Mouse (Mus musculus) heart, postnatal 14 days (tissue): ENCODE measurements around the gene Atrn. TPM values are rescaled to one million over a fixed set of nuclear protein-coding genes. Genes with fewer than 3 reads are reported as not detected.

ENCODE experiments used
- DNase-seq, 2 experiments: peaks; one replicate each; pipeline ENCODE4 v3.0.0; 2021 to 2022
- intact Hi-C: fragments of 180-260 bp; cut with DNase I; formaldehyde crosslinking; loops from one replicate; pipeline ENCODE4 v1.15.1; 2025
- long read RNA-seq, 2 experiments: library from polyadenylated mRNA; stranded (forward); transcript quantifications; one replicate each; pipeline ENCODE4 v2.0.0; 2021
- total RNA-seq, 2 experiments: library from RNA; stranded (reverse); gene quantifications; 2 replicates each; pipeline ENCODE4 v1.2.3; 2021

Atrn gene
- total RNA-seq, result 10 to 100 TPM; 28.8 to 29.6 TPM
- long read RNA-seq, experiment 1, partial matches to known transcripts, result 12 of 14 reads
- long read RNA-seq, experiment 1, other reads (novel, unspliced or antisense), result 2 of 14 reads
- long read RNA-seq, experiment 2, full-length matches to known transcripts, result 2 of 13 reads
- long read RNA-seq, experiment 2, partial matches to known transcripts, result 2 of 13 reads
- long read RNA-seq, experiment 2, other reads (novel, unspliced or antisense), result 9 of 13 reads

DNA sequence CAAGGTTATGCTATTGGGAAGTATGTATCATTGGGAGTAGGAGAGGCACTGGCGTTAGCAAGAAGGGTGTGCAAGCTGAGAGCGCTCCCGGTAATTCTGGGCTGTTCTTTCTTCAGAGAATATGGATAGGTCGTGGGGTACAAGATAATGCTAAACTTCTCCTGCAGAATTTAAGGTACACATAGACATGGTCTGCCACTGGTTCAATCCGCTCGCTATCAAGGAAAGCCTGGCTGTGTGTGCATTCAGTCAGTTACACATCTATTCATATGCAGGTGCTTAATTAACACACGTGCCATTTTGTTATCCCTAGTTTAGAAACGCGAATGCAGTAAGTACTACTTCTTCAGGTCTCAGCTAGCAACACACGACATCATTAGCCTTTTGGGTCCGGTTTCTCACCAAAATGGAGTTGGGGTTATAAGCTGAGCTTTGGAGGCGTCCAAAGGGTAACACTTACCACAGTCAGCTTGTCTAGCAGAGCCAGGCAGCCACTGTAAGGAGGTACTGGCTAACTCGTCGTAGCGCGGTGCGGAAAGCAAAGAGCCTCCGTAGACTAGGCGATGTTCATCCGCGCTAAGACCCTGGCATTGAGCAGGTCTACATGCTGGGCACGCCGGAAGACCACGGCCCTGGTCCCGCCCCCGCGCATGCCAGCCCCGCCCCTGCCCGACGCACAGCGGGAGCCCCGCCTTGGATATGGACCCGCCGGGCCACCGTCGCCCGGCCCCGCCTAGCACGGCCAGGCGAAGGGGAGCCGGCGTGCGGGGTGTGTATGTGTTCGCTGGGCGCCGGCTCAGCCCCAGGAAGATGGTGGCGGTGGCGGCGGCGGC is at the start of gene Atrn, which contains the start of gene 4930402H24Rik:
Gene Atrn (plus strand): TSS at position 745 of the 833 bp plus-strand sequence.
Gene 4930402H24Rik (minus strand): TSS at position 656 of the 833 bp plus-strand sequence.
- intact Hi-C loops, result loop anchor here (2.0 to 5.0 kb wide), 3 partner anchors 41 to 89 kb away; no protein-coding TSS in a partner anchor
- DNase-seq, result peak; percentile 94 to 95

- intact Hi-C loops, result no loop called here
- no peak for DNase-seq
These were observed 44.2 kb upstream of the Atrn start for GRCm38 (mm10) chr2:130862091-130862490.

GRCm38 (mm10) chr2:130870916-130871315 is 35.4 kb upstream of the Atrn start:
- DNase-seq, result no peak
- intact Hi-C loops, result no loop called here

DNA sequence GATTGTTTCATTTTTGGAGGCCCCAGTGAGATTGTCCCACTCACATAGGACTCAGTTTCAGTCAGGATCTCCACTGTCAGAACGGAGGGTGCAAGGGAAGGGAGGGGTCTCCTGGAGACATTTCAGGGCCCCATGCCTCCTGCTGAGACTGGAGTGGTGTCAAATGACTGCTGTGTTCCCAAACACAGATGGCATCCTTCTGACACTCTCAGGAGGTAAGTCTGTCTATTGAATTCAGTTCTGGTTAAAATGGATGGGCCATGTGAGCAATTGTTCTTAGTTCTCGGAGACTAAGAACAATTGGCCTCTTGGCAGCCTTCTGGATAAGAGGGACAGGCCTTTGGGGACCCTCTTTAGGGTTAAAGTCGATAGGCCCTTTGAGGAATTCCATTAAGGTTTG is 28.9 kb upstream of the Atrn start:
- DNase-seq, result no peak
- intact Hi-C loops, result no loop called here

DNA sequence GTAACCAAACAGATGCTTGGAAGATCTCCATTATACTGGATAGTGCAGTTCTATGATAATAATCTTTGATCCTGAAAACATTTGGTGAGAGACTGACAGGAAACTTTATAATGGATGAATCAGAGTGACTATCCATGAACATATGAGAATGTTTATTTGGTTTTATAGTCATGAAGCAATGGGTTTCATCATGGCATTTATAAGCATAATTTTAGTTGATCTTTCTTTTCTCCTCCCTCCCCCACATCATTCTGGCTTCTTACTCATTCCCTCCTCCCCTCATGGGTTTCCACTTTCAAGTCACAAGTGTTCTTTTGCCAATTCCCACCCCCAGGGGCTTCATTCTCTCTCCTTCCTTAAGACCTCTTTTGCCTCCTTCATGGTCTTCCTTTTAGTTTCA is 19.3 kb upstream of the Atrn start:
- intact Hi-C loops, result no loop called here
- no peak for DNase-seq

DNA sequence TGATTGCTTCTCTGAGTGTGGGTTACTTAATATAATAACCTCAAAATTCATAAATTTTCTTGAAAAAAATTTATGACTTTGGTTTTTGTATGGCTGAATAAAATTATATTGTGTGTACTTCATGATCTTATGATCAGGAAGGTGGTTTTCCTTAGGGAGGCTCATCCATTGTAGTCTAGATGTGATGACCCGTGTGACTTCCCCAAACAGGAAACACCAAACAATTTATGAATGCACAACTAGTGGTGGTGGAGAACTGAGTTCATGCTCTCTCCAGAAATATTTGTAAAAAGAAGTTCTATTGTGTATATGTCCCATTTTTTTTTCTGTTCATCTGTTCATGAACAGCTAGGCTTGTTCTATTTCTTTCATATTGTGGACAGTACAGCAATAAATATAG is 18.8 kb upstream of the Atrn start:
- intact Hi-C loops, result no loop called here
- DNase-seq, result no peak

DNA sequence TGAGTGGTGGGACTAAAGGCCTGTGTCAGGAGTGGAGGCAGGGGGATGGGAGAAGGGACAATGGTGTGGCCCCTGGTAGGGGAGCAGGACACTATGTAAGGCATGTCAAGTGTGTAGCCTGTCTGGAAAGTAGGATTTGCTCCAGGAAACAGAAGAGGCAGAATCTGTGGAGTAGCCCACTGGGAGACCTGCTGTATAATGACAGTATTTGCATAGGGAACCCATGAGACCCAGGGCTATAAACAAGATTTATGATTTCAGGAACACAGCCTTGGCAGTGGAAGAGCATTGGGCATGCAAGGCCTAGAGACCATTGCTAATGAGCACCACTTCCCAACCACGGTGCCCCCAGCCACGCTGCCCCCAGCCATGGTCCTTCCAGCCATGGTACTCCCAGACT is 9.4 kb upstream of the Atrn start:
- intact Hi-C loops, result no loop called here
- no peak for DNase-seq

- no peak for DNase-seq
- intact Hi-C loops, result no loop called here
These were observed 8.4 kb upstream of the Atrn start for GRCm38 (mm10) chr2:130897856-130898255.

GRCm38 (mm10) chr2:130898783-130899182 is 7.5 kb upstream of the Atrn start:
- no peak for DNase-seq
- intact Hi-C loops, result no loop called here

DNA sequence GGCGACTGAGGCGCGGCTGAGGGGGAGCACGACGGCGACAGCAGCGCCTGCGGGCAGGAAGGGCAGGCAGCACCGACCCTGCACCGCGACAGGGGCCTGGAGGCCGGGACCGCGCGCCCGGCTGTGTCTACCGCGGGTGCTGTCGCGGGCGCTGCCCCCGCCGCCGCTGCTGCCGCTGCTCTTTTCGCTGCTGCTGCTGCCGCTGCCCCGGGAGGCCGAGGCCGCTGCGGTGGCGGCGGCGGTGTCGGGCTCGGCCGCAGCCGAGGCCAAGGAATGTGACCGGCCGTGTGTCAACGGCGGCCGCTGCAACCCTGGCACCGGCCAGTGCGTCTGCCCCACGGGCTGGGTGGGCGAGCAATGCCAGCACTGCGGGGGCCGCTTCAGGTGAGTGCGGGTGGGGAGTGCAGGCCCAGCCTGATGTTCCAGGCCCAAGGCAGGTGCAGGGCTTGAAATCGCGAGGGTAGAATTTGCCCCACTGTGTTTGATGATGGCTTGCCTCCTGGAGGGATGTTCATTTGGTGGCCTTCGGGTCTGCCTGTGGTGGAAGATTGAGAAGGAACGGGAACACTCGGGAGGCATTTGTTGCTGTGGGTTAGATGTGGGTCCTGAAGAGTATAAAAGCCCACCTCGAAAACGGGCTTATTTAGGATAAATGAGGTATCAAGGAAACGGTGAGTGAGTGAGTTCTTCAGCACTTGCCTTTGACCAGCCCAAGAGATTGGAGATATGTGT is 455 bp downstream of the Atrn start:
- intact Hi-C loops, result loop anchor here (2.0 to 5.0 kb wide), 3 partner anchors 41 to 89 kb away; no protein-coding TSS in a partner anchor
- DNase-seq, result no peak

GRCm38 (mm10) chr2:130911691-130912090 is 5.4 kb downstream of the Atrn start:
- intact Hi-C loops, result no loop called here

DNA sequence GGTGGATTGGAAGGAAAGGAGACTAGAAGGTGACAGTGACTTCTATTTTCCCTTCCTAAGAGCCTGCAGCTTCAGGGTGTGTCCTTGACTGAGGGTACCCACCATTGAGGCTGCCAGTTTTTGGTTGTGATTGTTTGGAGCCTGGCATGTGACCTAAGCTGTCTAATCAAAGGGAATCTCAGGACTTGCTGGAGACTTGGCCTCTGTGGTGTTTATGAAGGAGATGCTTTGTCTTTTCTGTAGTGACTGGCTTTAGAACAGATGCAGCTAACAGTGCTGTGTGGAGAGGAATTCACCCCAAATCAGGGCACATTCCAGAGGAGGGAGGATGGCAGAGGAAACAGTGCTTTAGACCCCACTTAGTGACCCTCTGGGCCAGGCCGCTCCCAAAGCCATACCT is 8.6 kb downstream of the Atrn start:
- no peak for DNase-seq
- intact Hi-C loops, result no loop called here

More at GRCm38 (mm10) chr2:130911691-130912090, 5.4 kb downstream of the Atrn start:
- no peak for DNase-seq

GRCm38 (mm10) chr2:130916521-130917147 is 10.3 kb downstream of the Atrn start:
- intact Hi-C loops, result no loop called here

DNA sequence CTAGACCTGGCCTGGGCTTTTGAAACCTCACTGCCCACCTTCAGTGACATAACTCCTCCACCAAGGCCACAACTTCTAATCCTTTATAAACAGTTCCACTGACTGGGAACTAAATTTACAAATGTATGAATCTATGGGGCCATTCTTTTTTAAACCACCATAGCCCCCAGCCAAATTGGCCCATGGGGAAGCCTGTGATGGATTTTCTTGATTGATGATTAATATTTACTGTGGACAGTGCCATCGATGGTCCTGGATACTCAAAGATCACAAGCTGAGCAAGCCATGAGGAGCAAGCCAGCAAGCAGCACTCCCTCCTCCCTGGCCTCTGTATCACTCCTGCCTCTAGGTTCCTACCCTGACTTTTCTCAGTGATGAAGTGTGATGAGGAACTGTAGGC is 11.4 kb downstream of the Atrn start:
- intact Hi-C loops, result no loop called here
- no peak for DNase-seq

More at GRCm38 (mm10) chr2:130916521-130917147, 10.3 kb downstream of the Atrn start:
- DNase-seq, result no peak

DNA sequence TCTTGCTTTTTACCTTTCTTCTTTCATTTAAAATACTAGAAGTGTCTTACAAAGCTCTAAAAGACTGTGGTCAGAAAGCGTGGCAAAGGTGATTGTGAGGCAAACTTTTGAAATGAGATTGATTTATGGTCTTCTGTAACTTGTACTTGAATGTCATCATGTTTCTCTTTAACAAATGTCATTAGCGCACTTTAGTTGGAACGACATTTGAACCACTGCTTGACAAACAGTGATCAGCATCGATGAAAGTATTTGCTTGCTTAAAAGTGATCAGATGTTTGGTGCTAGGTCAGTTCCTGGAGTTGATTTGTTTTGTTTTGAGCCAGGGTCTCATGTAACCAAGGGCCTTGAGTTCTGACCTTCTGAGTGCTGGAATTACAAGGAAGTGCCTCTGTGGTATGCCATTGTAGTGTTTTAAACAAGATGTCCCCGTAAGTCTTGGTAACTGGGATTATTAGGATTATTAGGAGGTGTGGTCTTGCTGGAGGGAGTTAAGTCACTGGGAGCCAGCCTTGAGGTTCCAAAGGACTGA is 12.8 kb downstream of the Atrn start:
- intact Hi-C loops, result no loop called here

GRCm38 (mm10) chr2:130924950-130925349 is 18.7 kb downstream of the Atrn start:
- intact Hi-C loops, result no loop called here
- no peak for DNase-seq

More for the DNA sequence above, 12.8 kb downstream of the Atrn start:
- DNase-seq, result no peak

GRCm38 (mm10) chr2:130928031-130928430 is 21.7 kb downstream of the Atrn start:
- intact Hi-C loops, result no loop called here
- DNase-seq, result no peak

DNA sequence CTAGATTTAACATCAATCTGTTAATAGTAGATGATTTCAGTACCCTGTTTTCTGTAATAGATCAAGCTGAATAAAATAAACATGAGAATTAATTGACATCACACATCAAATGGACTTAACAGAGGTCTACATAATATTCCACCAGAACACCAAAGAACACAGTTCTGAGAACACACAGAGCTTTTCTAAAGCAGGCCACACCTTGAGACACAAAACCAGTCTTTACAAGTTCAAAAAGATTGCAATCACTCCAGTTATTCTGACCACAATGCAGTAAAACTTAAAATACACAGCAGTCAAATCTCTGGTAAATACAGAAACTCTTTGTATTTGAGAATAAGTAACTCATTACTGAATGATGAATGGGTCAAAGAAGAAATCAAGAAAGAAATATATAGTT is 22.2 kb downstream of the Atrn start:
- DNase-seq, result no peak
- intact Hi-C loops, result no loop called here

- intact Hi-C loops, result no loop called here
These were observed 23.7 kb downstream of the Atrn start for GRCm38 (mm10) chr2:130929994-130930393.

DNA sequence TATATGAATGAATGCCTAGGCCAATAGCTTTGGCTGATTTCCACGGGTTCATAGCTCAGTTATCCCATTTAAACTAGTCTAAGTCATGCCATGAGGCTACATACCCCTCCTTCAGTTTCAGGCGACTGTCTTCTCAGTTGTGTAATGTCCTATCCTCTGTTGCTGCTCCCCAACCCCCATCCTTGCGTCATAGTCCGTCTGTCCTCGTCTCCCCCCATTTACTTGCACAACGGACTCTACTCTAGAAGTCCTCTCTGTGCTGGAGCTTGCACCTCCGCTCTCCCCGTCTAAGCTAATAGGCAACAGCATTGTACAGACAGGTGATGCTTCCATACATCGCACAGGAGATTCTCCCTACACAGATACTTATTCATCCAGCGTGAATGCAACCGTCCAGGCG is 26.6 kb downstream of the Atrn start:
- no peak for DNase-seq

More at GRCm38 (mm10) chr2:130929994-130930393, 23.7 kb downstream of the Atrn start:
- no peak for DNase-seq

More for the DNA sequence above, 26.6 kb downstream of the Atrn start:
- intact Hi-C loops, result no loop called here
